Mouse (Mus musculus): ENCODE results near the gene Rngtt.
"Not testable (repeated sequence)": the region's sequence is repeated elsewhere in the genome, so short reads cannot be mapped to it uniquely, and the experiment has no call there.

The Rngtt gene

GRCm38 (mm10) chr4:33450356-33450755 is 140.2 kb downstream of the Rngtt start:
- DNase-seq = not testable (repeated sequence)

- no peak for DNase-seq
Measured at GRCm38 (mm10) chr4:33459851-33460250, 149.7 kb downstream of the Rngtt start.

- no peak for DNase-seq
Measured at GRCm38 (mm10) chr4:33464432-33464831, 154.3 kb downstream of the Rngtt start.

- DNase-seq = peak; percentile 87
Measured at GRCm38 (mm10) chr4:33465871-33466270, 155.8 kb downstream of the Rngtt start.

GRCm38 (mm10) chr4:33466970-33467399 is 156.9 kb downstream of the Rngtt start:
- DNase-seq = no peak

- DNase-seq = no peak
Measured at GRCm38 (mm10) chr4:33467627-33468026, 157.5 kb downstream of the Rngtt start.

GRCm38 (mm10) chr4:33468151-33468550 is 158.0 kb downstream of the Rngtt start:
- DNase-seq = no peak

- DNase-seq = no peak
Measured at GRCm38 (mm10) chr4:33470671-33471302, 160.7 kb downstream of the Rngtt start.

- DNase-seq = peak; percentile 56
Measured at GRCm38 (mm10) chr4:33478011-33478785, 168.1 kb downstream of the Rngtt start.

- DNase-seq = no peak
Measured at GRCm38 (mm10) chr4:33481721-33482120, 171.6 kb downstream of the Rngtt start.

GRCm38 (mm10) chr4:33486050-33486449 is 175.9 kb downstream of the Rngtt start:
- no peak for DNase-seq

GRCm38 (mm10) chr4:33491108-33491507 is 181.0 kb downstream of the Rngtt start:
- no peak for DNase-seq

- DNase-seq = no peak
Measured at GRCm38 (mm10) chr4:33494377-33494776, 184.3 kb downstream of the Rngtt start.

- no peak for DNase-seq
Measured at GRCm38 (mm10) chr4:33496985-33497384, 186.9 kb downstream of the Rngtt start.

- no peak for DNase-seq
Measured at GRCm38 (mm10) chr4:33497657-33498056, 187.5 kb downstream of the Rngtt start.

GRCm38 (mm10) chr4:33498160-33498874 is 188.2 kb downstream of the Rngtt start:
- DNase-seq = no peak

GRCm38 (mm10) chr4:33506638-33507037 is 196.5 kb downstream of the Rngtt start:
- peak; percentile 21 for DNase-seq

GRCm38 (mm10) chr4:33510544-33510943 is 200.4 kb downstream of the Rngtt start:
- DNase-seq = no peak

GRCm38 (mm10) chr4:33513421-33513820 is 203.3 kb downstream of the Rngtt start:
- DNase-seq = peak; percentile 91

GRCm38 (mm10) chr4:33514108-33515000 is 204.2 kb downstream of the Rngtt start:
- DNase-seq = peak; percentile 79

- peak; percentile 66 for DNase-seq
Measured at GRCm38 (mm10) chr4:33520196-33520595, 210.1 kb downstream of the Rngtt start.

- peak; percentile 63 for DNase-seq
Measured at GRCm38 (mm10) chr4:33520938-33521337, 210.8 kb downstream of the Rngtt start.

- no peak for DNase-seq
Measured at GRCm38 (mm10) chr4:33523774-33524173, 213.7 kb downstream of the Rngtt start.
